Mouse (Mus musculus) embryonic facial prominence, embryonic 13.5 days (tissue): ENCODE measurements around the gene Pxdn. TPM values are rescaled to one million over a fixed set of nuclear protein-coding genes. Genes with fewer than 3 reads are reported as not detected.
A peak's percentile ranks its signal among the peaks of the same experiment; 100 is the strongest.

Source experiments
- ATAC-seq: fragments of 200-750 bp; cut with Nextera tagmentation; 2 replicates; pipeline ENCODE4 v1.8.0; 2017; ENCODE audit warnings: low read depth; ENCODE audit not compliant: insufficient number of reproducible peaks, insufficient read depth, low FRiP score, low TSS enrichment
- H3K27ac ChIP-seq: fragments of 300-500 bp; sonication (generic); 2 replicates; pipeline ENCODE4 v1.5.1; 2015; ENCODE audit warnings: moderate library complexity, mild to moderate bottlenecking, inconsistent platforms
- H3K27me3 ChIP-seq: fragments of 300-500 bp; sonication (generic); 2 replicates; pipeline ENCODE4 v1.6.1; 2015; ENCODE audit warnings: mild to moderate bottlenecking, inconsistent platforms
- H3K36me3 ChIP-seq: fragments of 300-500 bp; sonication (generic); 2 replicates; pipeline ENCODE4 v1.6.1; 2015; ENCODE audit warnings: mild to moderate bottlenecking, inconsistent platforms
- H3K4me1 ChIP-seq: fragments of 300-500 bp; sonication (generic); 2 replicates; pipeline ENCODE4 v1.6.1; 2015; ENCODE audit warnings: inconsistent platforms
- H3K4me2 ChIP-seq: fragments of 300-500 bp; sonication (generic); 2 replicates; pipeline ENCODE4 v1.6.1; 2015; ENCODE audit warnings: moderate library complexity, mild to moderate bottlenecking, inconsistent platforms
- H3K4me3 ChIP-seq: fragments of 300-500 bp; sonication (generic); 2 replicates; pipeline ENCODE4 v1.5.1; 2015; ENCODE audit warnings: mild to moderate bottlenecking, inconsistent platforms
- H3K9ac ChIP-seq: fragments of 300-500 bp; sonication (generic); 2 replicates; pipeline ENCODE4 v1.6.1; 2015; ENCODE audit warnings: mild to moderate bottlenecking, inconsistent platforms
- H3K9me3 ChIP-seq: fragments of 300-500 bp; sonication (generic); 2 replicates; pipeline ENCODE4 v1.6.1; 2016; ENCODE audit warnings: inconsistent platforms
- WGBS: fragments of 180-500 bp; shearing (Covaris S2); methylation state at CpG from one replicate; pipeline ENCODE4 v1.1.7; 2015; ENCODE audit warnings: mixed read lengths; 5-methylcytosine and 5-hydroxymethylcytosine counted together
- polyA plus RNA-seq: library from polyadenylated mRNA; unstranded; fragments of >200 nt; fragmentation: Nextera tagmentation; extraction: Ambion mirVana; gene quantifications from 2 replicates; pipeline ENCODE4 v1.2.1, GENCODE M21; 2015

The Pxdn gene
- polyA plus RNA-seq, 1 experiment from 2014 or later, result 90.1 TPM

DNA sequence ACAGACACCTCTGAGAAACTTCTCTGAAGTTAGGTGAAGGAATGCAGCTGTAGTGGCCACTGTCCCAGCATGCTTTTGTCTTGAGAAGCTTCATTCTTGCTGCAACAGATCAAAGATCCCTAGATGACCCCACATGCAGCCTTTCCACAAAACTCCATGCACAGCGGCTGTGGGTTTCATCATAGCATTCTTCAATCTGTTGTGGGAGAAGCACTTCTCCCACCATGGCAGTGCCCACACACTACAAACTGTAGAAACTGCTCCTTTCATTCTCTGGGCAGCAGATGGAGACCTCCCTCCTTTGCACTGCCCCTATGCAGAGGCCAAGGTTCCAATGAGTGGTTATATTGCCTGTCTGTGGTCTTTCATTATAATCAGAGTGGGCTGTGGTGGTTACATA lies 91.7 kb downstream of the Pxdn start:
- Histone ChIP-seq H3K4me3 (no peak overlapping the region), H3K27me3 (no peaks in the 10 kb centered on the region), H3K36me3 (no peaks in the 10 kb centered on the region), H3K4me2 (no peak overlapping the region), H3K9ac (no peak overlapping the region), H3K27ac (no peak overlapping the region), H3K4me1 (peaks cover 12% of the 10 kb centered on the region), H3K9me3 (no peaks in the 10 kb centered on the region)
- ATAC-seq, result no peak
- 94% methylated on average over 1 of the region's 1 CpGs for WGBS

DNA sequence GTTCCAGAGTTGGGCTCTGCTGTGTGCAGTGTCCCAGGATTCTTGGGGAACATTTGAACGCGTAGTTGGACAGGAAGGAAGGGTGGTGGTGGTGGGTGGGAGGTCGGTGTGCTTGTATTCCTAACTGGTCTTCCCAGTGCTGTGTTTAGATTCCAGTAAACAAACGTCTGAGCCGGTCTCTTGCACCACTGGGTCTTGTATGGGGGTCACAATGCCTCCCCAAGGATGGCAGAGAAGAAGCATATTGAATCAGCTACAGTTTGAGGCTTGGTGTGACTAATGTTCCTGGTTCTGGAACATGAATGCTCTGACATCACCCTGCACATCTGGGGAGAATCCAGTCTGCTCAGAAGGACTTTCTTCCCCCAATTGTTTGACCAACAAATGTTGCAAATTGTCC lies 93.2 kb downstream of the Pxdn start:
- Histone ChIP-seq H3K9me3 (no peaks in the 10 kb centered on the region), H3K4me1 (peaks cover 7% of the 10 kb centered on the region; the same call in 1 of the 2 replicates), H3K4me3 (no peak overlapping the region), H3K36me3 (no peaks in the 10 kb centered on the region), H3K27me3 (no peaks in the 10 kb centered on the region), H3K9ac (no peak overlapping the region), H3K4me2 (no peak overlapping the region), H3K27ac (no peak overlapping the region)
- 83% methylated on average over 5 of the region's 5 CpGs for WGBS
- no peak for ATAC-seq

GRCm38 (mm10) chr12:30034681-30035080 lies 97.3 kb downstream of the Pxdn start:
- Histone ChIP-seq H3K27ac (no peak overlapping the region), H3K9ac (no peak overlapping the region), H3K27me3 (no peaks in the 10 kb centered on the region), H3K36me3 (no peaks in the 10 kb centered on the region), H3K9me3 (no peaks in the 10 kb centered on the region), H3K4me2 (no peak overlapping the region), H3K4me3 (no peak overlapping the region), H3K4me1 (no peaks in the 10 kb centered on the region; the same call in 1 of the 2 replicates)
- no peak for ATAC-seq
- WGBS, result 75% methylated on average over 5 of the region's 5 CpGs

DNA sequence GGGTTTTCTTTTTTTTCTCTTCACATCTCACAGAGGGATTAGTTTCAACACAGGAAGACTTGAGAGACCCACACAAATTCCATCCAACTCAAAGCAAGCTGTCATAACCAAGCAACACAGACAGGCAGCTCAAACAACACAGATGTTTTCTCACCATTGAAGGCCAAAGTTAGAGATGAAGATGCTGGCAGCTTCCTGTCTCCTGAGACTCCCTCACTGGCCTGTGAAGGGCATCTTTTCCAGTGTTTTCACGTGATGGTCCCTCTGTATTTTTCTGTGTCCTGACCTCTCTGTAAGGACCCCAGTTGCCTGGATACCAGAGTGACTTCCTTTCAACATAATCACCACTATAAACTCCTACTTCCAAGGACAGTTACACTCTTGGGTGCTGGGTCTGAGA lies 98.0 kb downstream of the Pxdn start:
- H3K36me3 ChIP-seq, result no peaks in the 10 kb centered on the region
- H3K27ac ChIP-seq, result no peak overlapping the region
- no peaks in the 10 kb centered on the region for H3K9me3 ChIP-seq
- H3K4me1 ChIP-seq, result no peaks in the 10 kb centered on the region; the same call in 1 of the 2 replicates
- no peak overlapping the region for H3K4me3 ChIP-seq
- H3K4me2 ChIP-seq, result no peak overlapping the region
- no peak for ATAC-seq
- no peak overlapping the region for H3K9ac ChIP-seq
- WGBS, result 44% methylated on average over 1 of the region's 1 CpGs
- H3K27me3 ChIP-seq, result no peaks in the 10 kb centered on the region

DNA sequence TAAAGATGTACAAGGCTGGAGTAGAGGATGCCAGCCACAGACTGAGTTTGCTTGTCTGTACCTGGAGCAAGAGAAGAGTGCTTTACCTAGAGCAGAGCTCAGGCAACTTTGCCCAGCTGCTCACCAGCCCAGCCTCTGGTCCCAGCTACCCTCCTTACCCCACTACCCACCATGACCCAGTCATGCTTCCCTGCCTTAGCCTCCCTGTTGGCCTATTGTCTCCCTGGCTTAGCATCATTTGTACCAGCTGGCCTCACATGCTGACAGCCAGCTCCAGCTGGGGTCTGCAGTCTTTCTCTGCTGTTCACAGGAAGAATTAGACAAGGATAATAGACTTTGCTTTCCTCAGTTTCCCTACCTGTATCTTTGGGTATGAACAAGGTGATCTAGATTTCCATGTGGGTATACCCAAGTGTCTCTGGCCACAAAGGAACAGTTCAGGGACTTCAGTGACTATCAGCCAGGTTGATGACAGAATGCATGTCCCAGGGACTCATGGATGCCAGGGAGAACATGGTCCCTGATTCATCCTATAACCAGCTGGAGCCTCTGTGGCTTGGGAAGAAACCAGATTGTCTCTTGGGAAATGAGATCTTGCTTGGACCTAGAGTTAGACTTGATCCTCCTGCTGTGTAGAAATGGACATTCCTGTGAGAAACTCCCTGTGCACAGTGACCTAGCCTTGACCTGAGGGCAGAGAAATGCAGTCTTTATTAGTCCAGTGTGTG lies 98.6 kb downstream of the Pxdn start:
- no peaks in the 10 kb centered on the region for H3K36me3 ChIP-seq
- no peaks in the 10 kb centered on the region; the same call in 1 of the 2 replicates for H3K4me1 ChIP-seq
- H3K9me3 ChIP-seq, result no peaks in the 10 kb centered on the region
- no peak overlapping the region for H3K4me2 ChIP-seq
- H3K9ac ChIP-seq, result no peak overlapping the region
- H3K4me3 ChIP-seq, result no peak overlapping the region
- H3K27me3 ChIP-seq, result no peaks in the 10 kb centered on the region
- H3K27ac ChIP-seq, result no peak overlapping the region
- ATAC-seq, result no peak

- Histone ChIP-seq H3K4me3 (no peak overlapping the region), H3K4me2 (no peak overlapping the region), H3K27me3 (no peaks in the 10 kb centered on the region), H3K27ac (no peak overlapping the region), H3K9me3 (no peaks in the 10 kb centered on the region), H3K4me1 (no peaks in the 10 kb centered on the region; the same call in 1 of the 2 replicates), H3K36me3 (no peaks in the 10 kb centered on the region), H3K9ac (no peak overlapping the region)
- WGBS, result 75% methylated on average over 4 of the region's 4 CpGs
- no peak for ATAC-seq
Observed at GRCm38 (mm10) chr12:30036569-30037055, 99.2 kb downstream of the Pxdn start.

- Histone ChIP-seq H3K4me2 (no peak overlapping the region), H3K4me3 (no peak overlapping the region), H3K4me1 (no peaks in the 10 kb centered on the region; the same call in 1 of the 2 replicates), H3K36me3 (no peaks in the 10 kb centered on the region), H3K27ac (peak overlapping the region; percentile 7; the same call in 1 of the 2 replicates), H3K9me3 (no peaks in the 10 kb centered on the region), H3K27me3 (no peaks in the 10 kb centered on the region), H3K9ac (no peak overlapping the region)
- no peak for ATAC-seq
- WGBS, result 41% methylated on average over 4 of the region's 4 CpGs
Observed at GRCm38 (mm10) chr12:30039565-30039964, 102.2 kb downstream of the Pxdn start.

- Histone ChIP-seq H3K4me2 (no peak overlapping the region), H3K27me3 (no peaks in the 10 kb centered on the region), H3K9ac (no peak overlapping the region), H3K27ac (peak overlapping the region; percentile 7; the same call in 1 of the 2 replicates), H3K9me3 (no peaks in the 10 kb centered on the region), H3K36me3 (no peaks in the 10 kb centered on the region), H3K4me1 (no peaks in the 10 kb centered on the region; the same call in 1 of the 2 replicates), H3K4me3 (no peak overlapping the region)
- no peak for ATAC-seq
- 27% methylated on average over 4 of the region's 4 CpGs for WGBS
Observed at GRCm38 (mm10) chr12:30040150-30040549, 102.7 kb downstream of the Pxdn start.

DNA sequence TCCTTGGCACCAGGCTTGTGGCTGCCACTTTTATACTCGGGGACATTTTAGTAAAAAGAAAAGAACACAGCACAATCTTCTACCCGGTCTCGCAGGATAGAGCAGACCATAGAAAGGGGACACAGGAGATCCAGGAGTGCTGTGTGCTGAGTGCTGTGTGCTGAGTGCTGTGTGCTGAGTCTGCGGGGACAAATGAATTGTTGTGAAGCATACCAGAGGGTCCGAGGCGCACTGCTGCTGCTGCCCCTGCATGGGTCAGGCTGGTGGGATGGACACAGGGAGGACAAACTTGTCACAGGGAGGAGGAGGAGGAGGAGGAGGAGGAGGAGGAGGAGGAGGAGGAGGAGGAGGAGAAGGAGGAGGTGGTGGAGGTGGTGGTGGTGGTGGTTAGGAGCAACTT lies 111.4 kb downstream of the Pxdn start:
- WGBS, result 82% methylated on average over 6 of the region's 6 CpGs
- Histone ChIP-seq H3K4me3 (no peak overlapping the region), H3K27ac (no peak overlapping the region), H3K27me3 (peaks cover 8% of the 10 kb centered on the region; the same call in 1 of the 2 replicates), H3K4me1 (no peaks in the 10 kb centered on the region), H3K4me2 (no peak overlapping the region), H3K36me3 (no peaks in the 10 kb centered on the region), H3K9ac (no peak overlapping the region), H3K9me3 (no peaks in the 10 kb centered on the region)
- no peak for ATAC-seq

DNA sequence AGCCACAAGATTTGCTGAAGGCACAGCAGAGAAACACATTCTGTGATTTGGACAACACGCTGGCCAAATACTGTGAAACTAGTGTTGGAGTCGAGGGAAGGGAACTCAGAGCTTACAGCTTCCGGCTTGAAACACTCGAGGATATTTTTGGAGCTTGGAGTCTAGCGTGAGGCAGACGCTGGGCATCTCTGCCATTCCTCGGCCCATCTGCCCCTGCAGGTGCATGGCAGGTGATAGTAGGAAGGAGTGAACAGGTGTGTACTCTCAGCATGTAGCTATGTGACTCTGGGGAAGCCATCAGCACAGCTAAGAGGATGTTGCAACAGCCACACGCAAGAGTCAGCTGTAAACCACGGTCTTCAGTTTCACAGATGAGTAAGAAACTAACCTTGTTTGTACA lies 112.4 kb downstream of the Pxdn start:
- Histone ChIP-seq H3K27ac (no peak overlapping the region), H3K4me3 (no peak overlapping the region), H3K9ac (no peak overlapping the region), H3K4me1 (no peaks in the 10 kb centered on the region), H3K9me3 (no peaks in the 10 kb centered on the region), H3K4me2 (no peak overlapping the region), H3K36me3 (no peaks in the 10 kb centered on the region), H3K27me3 (peaks cover 8% of the 10 kb centered on the region; the same call in 1 of the 2 replicates)
- 78% methylated on average over 9 of the region's 9 CpGs for WGBS
- no peak for ATAC-seq

DNA sequence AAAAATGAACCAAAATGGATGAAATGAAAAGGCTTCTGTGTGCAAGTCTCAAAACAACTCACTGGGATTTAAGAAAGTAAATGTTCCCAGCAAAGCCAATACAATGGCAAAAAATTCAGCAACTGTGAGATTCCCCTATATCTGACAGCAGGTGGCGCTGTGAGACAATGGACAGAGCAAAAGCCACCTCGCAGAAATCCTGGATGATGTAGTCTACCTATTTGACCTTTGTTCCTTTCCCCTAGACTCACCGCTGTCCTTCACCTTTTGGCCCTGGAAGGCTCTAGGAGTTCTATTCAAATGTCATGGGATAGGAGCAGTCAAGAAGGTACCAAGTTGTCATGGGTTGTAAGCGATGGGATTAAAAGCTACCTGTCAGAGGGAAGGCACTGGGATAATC lies 112.8 kb downstream of the Pxdn start:
- Histone ChIP-seq H3K36me3 (no peaks in the 10 kb centered on the region), H3K9me3 (no peaks in the 10 kb centered on the region), H3K4me3 (no peak overlapping the region), H3K27ac (no peak overlapping the region), H3K4me2 (no peak overlapping the region), H3K9ac (no peak overlapping the region), H3K27me3 (peaks cover 8% of the 10 kb centered on the region; the same call in 1 of the 2 replicates), H3K4me1 (0 out of 2 replicates have a peak, but pooled peaks cover 3% of the 10 kb centered on the region)
- ATAC-seq, result no peak
- WGBS, result 17% methylated on average over 4 of the region's 4 CpGs
